Mouse (Mus musculus) cerebellum, adult 2 months (tissue): ENCODE results near the gene Spz1. TPM values are rescaled to one million over a fixed set of nuclear protein-coding genes. Genes with fewer than 3 reads are reported as not detected.
A peak's percentile ranks its signal among the peaks of the same experiment; 100 is the strongest.
"Not testable (repeated sequence)": the region's sequence is repeated elsewhere in the genome, so short reads cannot be mapped to it uniquely, and the experiment has no call there.

Source experiments
- DNase-seq, 2 experiments: peaks; one replicate each; pipeline ENCODE4 v3.0.0; 2021
- H3K27ac ChIP-seq: fragments of 200-500 bp; 2 replicates; pipeline ENCODE4 v1.5.1; 2012; ENCODE audit warnings: low read length, control low read depth, inconsistent platforms; ENCODE audit not compliant: insufficient read depth
- H3K27me3 ChIP-seq: fragments of 200-500 bp; 2 replicates; pipeline ENCODE4 v1.6.1; 2012; ENCODE audit warnings: inconsistent platforms, mild to moderate bottlenecking, low read length, moderate library complexity; ENCODE audit not compliant: control insufficient read depth, insufficient read depth
- H3K4me1 ChIP-seq: fragments of 200-500 bp; 2 replicates; pipeline ENCODE4 v1.6.1; 2011; ENCODE audit warnings: low read length; ENCODE audit not compliant: control insufficient read depth, insufficient read depth
- H3K4me3 ChIP-seq: fragments of 200-500 bp; replicated peaks from 2 replicates; pipeline ENCODE3; 2011; ENCODE audit warnings: mild to moderate bottlenecking, low read depth, low read length, control low read depth; ENCODE audit not compliant: insufficient read depth
- CTCF ChIP-seq: fragments of 200-500 bp; IDR thresholded peaks from 2 replicates; pipeline ENCODE4 v1.5.1; 2011; ENCODE audit warnings: low read depth, mild to moderate bottlenecking, control low read depth, low read length, moderate library complexity, borderline replicate concordance; ENCODE audit not compliant: insufficient read depth
- POLR2A ChIP-seq: fragments of 200-500 bp; IDR thresholded peaks from 2 replicates; pipeline ENCODE4 v1.6.1; 2011; ENCODE audit warnings: low read length, control low read depth, borderline replicate concordance; ENCODE audit not compliant: insufficient read depth
- WGBS: fragments of 180-500 bp; shearing (Covaris S2); methylation state at CpG from one replicate; pipeline ENCODE4 v1.1.7; 2018; 5-methylcytosine and 5-hydroxymethylcytosine counted together
- polyA plus RNA-seq: library from polyadenylated mRNA; depleted of rRNA; stranded (reverse); fragments of >200 nt; gene quantifications from 2 replicates; pipeline ENCODE4 v1.2.3, GENCODE M21; 2012

The Spz1 gene
- polyA plus RNA-seq, 1 experiment, result not detected

- no peaks in the 10 kb centered on the region; the same call in 1 of the 2 replicates for H3K4me1 ChIP-seq
- TF ChIP-seq POLR2A, result no peak
- no peak for TF ChIP-seq CTCF
- H3K27ac ChIP-seq, result no peak overlapping the region
- H3K4me3 ChIP-seq, result peak overlapping the region; percentile 63
- DNase-seq, result no peak
- H3K27me3 ChIP-seq, result no peaks in the 10 kb centered on the region
- WGBS, result 18% methylated on average over 13 of the region's 13 CpGs
Observed at GRCm38 (mm10) chr13:92609486-92610310, 33.7 kb upstream of the Spz1 start.

- WGBS, result 81% methylated on average over 4 of the region's 4 CpGs
- not testable (repeated sequence) for H3K27ac ChIP-seq, H3K27me3 ChIP-seq, H3K4me1 ChIP-seq, DNase-seq, H3K4me3 ChIP-seq
Observed at GRCm38 (mm10) chr13:92605306-92605705, 29.3 kb upstream of the Spz1 start.

- no peak for DNase-seq
- WGBS, result 74% methylated on average over 3 of the region's 3 CpGs
- H3K27me3 ChIP-seq, result no peaks in the 10 kb centered on the region
Observed at GRCm38 (mm10) chr13:92595424-92595823, 19.5 kb upstream of the Spz1 start.

GRCm38 (mm10) chr13:92594907-92595306, 18.9 kb upstream of the Spz1 start:
- Histone ChIP-seq H3K27ac (no peak overlapping the region), H3K4me3 (no peak overlapping the region), H3K27me3 (no peaks in the 10 kb centered on the region), H3K4me1 (0 out of 2 replicates have a peak, but pooled peaks cover 3% of the 10 kb centered on the region)
- no peak for DNase-seq
- no peak for TF ChIP-seq POLR2A
- no peak for TF ChIP-seq CTCF
- WGBS, result 84% methylated on average over 3 of the region's 3 CpGs

More at GRCm38 (mm10) chr13:92595424-92595823, 19.5 kb upstream of the Spz1 start:
- H3K4me1 ChIP-seq, result 0 out of 2 replicates have a peak, but pooled peaks cover 3% of the 10 kb centered on the region
- TF ChIP-seq POLR2A (no peak), CTCF (no peak)
- no peak overlapping the region for H3K4me3 ChIP-seq
- no peak overlapping the region for H3K27ac ChIP-seq

- H3K27me3 ChIP-seq, result no peaks in the 10 kb centered on the region
- DNase-seq, result no peak
- no peak overlapping the region for H3K4me3 ChIP-seq
- 56% methylated on average over 6 of the region's 6 CpGs for WGBS
- no peak overlapping the region for H3K27ac ChIP-seq
- H3K4me1 ChIP-seq, result 0 out of 2 replicates have a peak, but pooled peaks cover 4% of the 10 kb centered on the region
- no peak for TF ChIP-seq POLR2A
- TF ChIP-seq CTCF, result no peak
Observed at GRCm38 (mm10) chr13:92594481-92594880, 18.5 kb upstream of the Spz1 start.

- H3K27ac ChIP-seq, result no peak overlapping the region
- no peak for DNase-seq
- H3K4me1 ChIP-seq, result 0 out of 2 replicates have a peak, but pooled peaks cover 5% of the 10 kb centered on the region
- no peak overlapping the region for H3K4me3 ChIP-seq
- 37% methylated on average over 3 of the region's 3 CpGs for WGBS
- TF ChIP-seq POLR2A, result no peak
- no peak for TF ChIP-seq CTCF
- no peaks in the 10 kb centered on the region for H3K27me3 ChIP-seq
Observed at GRCm38 (mm10) chr13:92593731-92594396, 17.9 kb upstream of the Spz1 start.

GRCm38 (mm10) chr13:92592786-92593635, 17.0 kb upstream of the Spz1 start:
- WGBS, result 31% methylated on average over 12 of the region's 12 CpGs

More at GRCm38 (mm10) chr13:92592786-92593635, 17.0 kb upstream of the Spz1 start:
- H3K4me1 ChIP-seq, result 0 out of 2 replicates have a peak, but pooled peaks cover 5% of the 10 kb centered on the region
- H3K27me3 ChIP-seq, result no peaks in the 10 kb centered on the region
- H3K4me3 ChIP-seq, result no peak overlapping the region
- no peak overlapping the region for H3K27ac ChIP-seq
- TF ChIP-seq CTCF (no peak), POLR2A (no peak)
- no peak for DNase-seq
